Mouse (Mus musculus): ENCODE data around the gene Ttc41.

DNA sequence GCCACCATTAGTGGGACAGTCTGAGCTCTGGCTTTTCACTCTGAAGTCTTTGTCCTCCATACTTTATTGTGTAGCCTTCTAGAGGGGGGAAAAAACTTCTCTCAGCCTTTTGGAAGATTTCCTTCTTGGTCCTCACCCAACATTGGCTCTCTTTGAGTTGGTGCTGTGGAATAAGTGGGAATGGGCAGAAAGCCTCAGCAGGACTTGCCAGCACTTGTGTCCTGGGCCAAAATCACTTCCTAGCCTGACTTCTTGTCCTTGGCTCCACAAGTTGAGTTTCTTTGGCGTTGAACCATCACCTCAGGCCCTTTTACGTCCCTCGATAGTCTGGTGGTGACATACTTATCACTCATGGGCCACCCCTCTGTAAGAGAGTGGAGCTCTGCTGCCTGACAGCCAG is 22.6 kb downstream of the Ttc41 start:
- TF ChIP-seq CTCF (IDR thresholded peaks at IDR 0.05; ENCODE audit: borderline replicate concordance, control insufficient read depth, extremely low read depth, insufficient read depth, low read length, poor library complexity) (no peak), POLR2A (IDR thresholded peaks at IDR 0.05; ENCODE audit: control insufficient read depth, extremely low read depth, insufficient read depth, low read length, poor library complexity) (no peak)

Data from thymus, adult 2 months (tissue).